Mouse (Mus musculus): Measurements from ENCODE around the gene A430078G23Rik. TPM values are rescaled to one million over a fixed set of nuclear protein-coding genes. Genes with fewer than 3 reads are reported as not detected.
A peak's percentile ranks its signal among the peaks of the same experiment; 100 is the strongest.

The A430078G23Rik gene
- polyA plus RNA-seq, 1 experiment from 2014 or later = 0.43 TPM

- no peak overlapping the region for H3K4me3 ChIP-seq (ENCODE audit: low read depth, low read length)
- TF ChIP-seq CTCF (IDR thresholded peaks at IDR 0.05; ENCODE audit: low read depth) = no peak
- no peaks in the 10 kb centered on the region for H3K4me1 ChIP-seq (ENCODE audit: insufficient read depth)
- no peaks in the 10 kb centered on the region for H3K9me3 ChIP-seq (ENCODE audit: low read depth, low read length)
- no peak overlapping the region for H3K9ac ChIP-seq
- ATAC-seq (ENCODE audit: insufficient read depth) (peak; percentile 48; the same call in 1 of the 2 replicates), DNase-seq (peak; percentile 50)
- H3K4me2 ChIP-seq = no peak overlapping the region
- WGBS = 54% methylated on average over 1 of the region's 1 CpGs
- H3K36me3 ChIP-seq (ENCODE audit: insufficient read depth) = no peaks in the 10 kb centered on the region
- H3K27ac ChIP-seq (ENCODE audit: low read depth) = no peak overlapping the region; the same call in 1 of the 2 replicates
- no peaks in the 10 kb centered on the region for H3K27me3 ChIP-seq (ENCODE audit: insufficient read depth, low read length)
Observed at GRCm38 (mm10) chr8:3418101-3418500, 64.9 kb downstream of the A430078G23Rik start.

DNA sequence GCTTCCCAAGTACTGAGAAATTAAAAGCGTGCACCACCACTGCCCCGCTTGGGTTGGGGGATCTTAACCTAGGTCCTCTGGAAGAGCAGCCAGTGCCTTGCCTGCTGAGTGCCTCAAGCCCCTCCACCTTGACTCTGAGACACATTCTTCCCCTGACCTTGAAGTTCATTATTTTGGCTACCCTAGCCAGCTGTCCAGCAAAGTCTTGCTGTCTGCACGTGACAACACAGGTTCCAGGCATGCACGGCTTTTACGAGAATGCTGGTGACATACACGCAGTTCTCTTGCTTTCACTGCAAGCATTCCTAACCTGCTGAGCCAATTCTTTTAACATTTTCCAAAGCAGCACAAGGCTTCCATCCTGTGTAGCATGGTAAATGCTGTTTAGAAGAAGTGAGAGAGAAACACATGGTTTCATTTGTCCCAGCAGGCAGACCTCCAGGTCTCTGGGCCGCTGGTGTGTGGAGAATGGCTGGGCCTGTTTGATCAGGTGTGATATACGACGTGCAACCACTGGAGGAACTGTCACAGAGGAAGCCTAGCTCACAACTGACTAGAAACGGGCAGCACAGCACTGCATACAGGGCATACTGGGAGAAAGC is 67.0 kb downstream of the A430078G23Rik start:
- WGBS = 66% methylated on average over 10 of the region's 10 CpGs
- Histone ChIP-seq H3K9ac (no peak overlapping the region), H3K4me1 (ENCODE audit: insufficient read depth) (0 out of 2 replicates have a peak, but pooled peaks cover 1% of the 10 kb centered on the region), H3K9me3 (ENCODE audit: low read depth, low read length) (no peaks in the 10 kb centered on the region), H3K4me3 (ENCODE audit: low read depth, low read length) (no peak overlapping the region), H3K4me2 (no peak overlapping the region), H3K27ac (ENCODE audit: low read depth) (no peak overlapping the region), H3K36me3 (ENCODE audit: insufficient read depth) (no peaks in the 10 kb centered on the region), H3K27me3 (ENCODE audit: insufficient read depth, low read length) (no peaks in the 10 kb centered on the region)
- ATAC-seq (ENCODE audit: insufficient read depth) = no peak
- TF ChIP-seq CTCF (IDR thresholded peaks at IDR 0.05; ENCODE audit: low read depth) = no peak
- no peak for DNase-seq

- H3K4me2 ChIP-seq = no peak overlapping the region
- 0 out of 2 replicates have a peak, but pooled peaks cover 3% of the 10 kb centered on the region for H3K4me1 ChIP-seq (ENCODE audit: insufficient read depth)
- no peak overlapping the region for H3K4me3 ChIP-seq (ENCODE audit: low read depth, low read length)
- TF ChIP-seq CTCF (IDR thresholded peaks at IDR 0.05; ENCODE audit: low read depth) = no peak
- 87% methylated on average over 5 of the region's 5 CpGs for WGBS
- DNase-seq = no peak
- no peaks in the 10 kb centered on the region for H3K36me3 ChIP-seq (ENCODE audit: insufficient read depth)
- no peaks in the 10 kb centered on the region for H3K27me3 ChIP-seq (ENCODE audit: insufficient read depth, low read length)
- H3K9me3 ChIP-seq (ENCODE audit: low read depth, low read length) = no peaks in the 10 kb centered on the region
- no peak overlapping the region for H3K27ac ChIP-seq (ENCODE audit: low read depth)
- H3K9ac ChIP-seq = no peak overlapping the region
- no peak for ATAC-seq (ENCODE audit: insufficient read depth)
Observed at GRCm38 (mm10) chr8:3421507-3421906, 68.3 kb downstream of the A430078G23Rik start.

DNA sequence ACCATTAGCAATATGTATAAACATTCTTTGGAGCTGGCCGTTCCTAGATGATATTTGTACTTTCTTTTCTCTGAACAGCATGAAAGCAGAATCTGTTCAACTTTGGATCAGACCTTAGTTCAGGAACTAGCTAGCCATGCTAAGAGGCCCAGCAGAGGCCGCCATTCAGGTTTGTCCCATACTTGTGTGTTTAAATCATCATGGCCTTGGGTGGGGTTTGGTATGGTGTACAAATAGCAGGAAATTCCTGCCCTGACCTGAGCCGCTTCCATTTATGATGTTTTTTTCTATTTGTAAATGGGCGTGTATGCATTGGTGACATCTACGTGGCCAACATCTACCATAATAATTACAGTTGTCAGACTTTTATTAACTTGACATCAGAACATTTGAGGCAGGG is 72.0 kb downstream of the A430078G23Rik start:
- Histone ChIP-seq H3K36me3 (ENCODE audit: insufficient read depth) (0 out of 2 replicates have a peak, but pooled peaks cover 8% of the 10 kb centered on the region), H3K4me1 (ENCODE audit: insufficient read depth) (0 out of 2 replicates have a peak, but pooled peaks cover 3% of the 10 kb centered on the region), H3K27me3 (ENCODE audit: insufficient read depth, low read length) (no peaks in the 10 kb centered on the region), H3K4me2 (no peak overlapping the region), H3K27ac (ENCODE audit: low read depth) (no peak overlapping the region), H3K9ac (no peak overlapping the region), H3K4me3 (ENCODE audit: low read depth, low read length) (no peak overlapping the region), H3K9me3 (ENCODE audit: low read depth, low read length) (no peaks in the 10 kb centered on the region)
- DNase-seq = no peak
- no peak for TF ChIP-seq CTCF (IDR thresholded peaks at IDR 0.05; ENCODE audit: low read depth)
- ATAC-seq (ENCODE audit: insufficient read depth) = no peak
- WGBS = 78% methylated on average over 5 of the region's 5 CpGs

DNA sequence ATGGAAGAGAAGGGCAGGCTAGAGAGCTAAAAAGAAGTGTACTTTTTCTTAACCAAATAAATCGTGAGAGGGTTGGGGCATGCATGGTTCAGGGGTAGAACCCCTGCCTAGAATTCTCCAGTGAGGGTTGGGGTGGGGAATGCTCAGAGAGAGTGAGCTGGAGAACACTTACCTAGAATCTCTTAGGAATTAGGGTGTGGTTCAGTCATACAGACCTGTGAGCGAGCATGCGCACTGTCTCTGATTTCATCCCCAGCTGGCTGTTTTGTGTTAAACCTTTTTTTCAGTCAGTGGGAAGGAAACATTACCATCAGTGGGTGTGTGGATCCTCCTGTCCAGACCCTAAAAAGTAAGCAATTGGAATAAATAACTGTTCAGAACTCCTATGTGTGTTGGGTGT is 73.0 kb downstream of the A430078G23Rik start:
- H3K9ac ChIP-seq = no peak overlapping the region
- no peak overlapping the region for H3K4me3 ChIP-seq (ENCODE audit: low read depth, low read length)
- no peaks in the 10 kb centered on the region for H3K27me3 ChIP-seq (ENCODE audit: insufficient read depth, low read length)
- H3K4me1 ChIP-seq (ENCODE audit: insufficient read depth) = 0 out of 2 replicates have a peak, but pooled peaks cover 3% of the 10 kb centered on the region
- TF ChIP-seq CTCF (IDR thresholded peaks at IDR 0.05; ENCODE audit: low read depth) = no peak
- H3K4me2 ChIP-seq = no peak overlapping the region
- WGBS = 82% methylated on average over 3 of the region's 3 CpGs
- peaks cover 14% of the 10 kb centered on the region; the same call in 1 of the 2 replicates for H3K36me3 ChIP-seq (ENCODE audit: insufficient read depth)
- no peak for DNase-seq
- no peak overlapping the region for H3K27ac ChIP-seq (ENCODE audit: low read depth)
- no peak for ATAC-seq (ENCODE audit: insufficient read depth)
- H3K9me3 ChIP-seq (ENCODE audit: low read depth, low read length) = no peaks in the 10 kb centered on the region

DNA sequence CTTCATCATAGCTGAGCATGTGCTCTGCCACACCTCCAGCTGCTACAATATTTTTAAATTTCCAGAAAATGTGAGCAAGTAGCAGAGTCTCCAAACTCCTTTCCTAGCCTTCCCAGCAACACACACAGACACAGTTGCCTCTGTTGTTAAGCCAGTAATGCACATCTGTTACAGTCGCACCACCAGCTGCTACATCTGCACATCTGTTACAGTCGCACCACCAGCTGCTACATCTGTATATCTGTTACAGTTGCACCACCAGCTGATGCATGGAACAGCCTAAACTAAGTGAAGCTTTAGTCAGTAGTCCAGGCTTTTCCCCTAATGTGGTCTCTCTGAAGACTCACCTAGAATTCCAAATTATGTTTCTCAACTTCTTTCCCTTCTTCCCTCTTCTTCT is 75.2 kb downstream of the A430078G23Rik start:
- ATAC-seq (ENCODE audit: insufficient read depth) (no peak), DNase-seq (no peak)
- 86% methylated on average over 2 of the region's 2 CpGs for WGBS
- Histone ChIP-seq H3K36me3 (ENCODE audit: insufficient read depth) (peaks cover 30% of the 10 kb centered on the region; the same call in 1 of the 2 replicates), H3K27ac (ENCODE audit: low read depth) (no peak overlapping the region), H3K4me2 (no peak overlapping the region), H3K4me1 (ENCODE audit: insufficient read depth) (0 out of 2 replicates have a peak, but pooled peaks cover 3% of the 10 kb centered on the region), H3K9me3 (ENCODE audit: low read depth, low read length) (no peaks in the 10 kb centered on the region), H3K27me3 (ENCODE audit: insufficient read depth, low read length) (no peaks in the 10 kb centered on the region), H3K9ac (no peak overlapping the region), H3K4me3 (ENCODE audit: low read depth, low read length) (no peak overlapping the region)
- no peak for TF ChIP-seq CTCF (IDR thresholded peaks at IDR 0.05; ENCODE audit: low read depth)

DNA sequence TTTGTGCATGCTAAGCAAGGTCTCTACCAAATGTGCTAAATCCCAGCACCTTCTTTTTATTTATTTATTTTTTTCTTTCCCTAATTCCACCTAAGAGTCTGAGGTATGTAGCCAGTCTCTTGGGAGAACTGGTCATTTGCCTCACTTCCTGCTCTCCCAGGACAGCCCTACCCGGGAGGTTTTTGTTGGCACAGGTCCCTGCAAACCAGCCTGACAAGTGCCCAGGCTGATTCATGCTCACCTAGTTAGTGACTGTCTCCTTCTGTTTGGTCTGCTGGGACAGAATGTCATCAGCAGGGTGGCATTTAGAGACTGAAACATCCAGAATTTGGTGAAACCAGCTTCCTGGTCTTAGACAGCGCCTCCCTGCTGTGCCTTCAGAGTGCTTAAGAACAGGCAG is 76.8 kb downstream of the A430078G23Rik start:
- Histone ChIP-seq H3K36me3 (ENCODE audit: insufficient read depth) (peaks cover 40% of the 10 kb centered on the region), H3K27ac (ENCODE audit: low read depth) (no peak overlapping the region), H3K27me3 (ENCODE audit: insufficient read depth, low read length) (no peaks in the 10 kb centered on the region), H3K4me3 (ENCODE audit: low read depth, low read length) (no peak overlapping the region), H3K4me1 (ENCODE audit: insufficient read depth) (0 out of 2 replicates have a peak, but pooled peaks cover 3% of the 10 kb centered on the region), H3K9ac (no peak overlapping the region), H3K9me3 (ENCODE audit: low read depth, low read length) (no peaks in the 10 kb centered on the region), H3K4me2 (no peak overlapping the region)
- ATAC-seq (ENCODE audit: insufficient read depth) (no peak), DNase-seq (no peak)
- no peak for TF ChIP-seq CTCF (IDR thresholded peaks at IDR 0.05; ENCODE audit: low read depth)
- 57% methylated on average over 2 of the region's 2 CpGs for WGBS

Data from lung, embryonic 14.5 days (tissue).